Mouse (Mus musculus): Measurements from ENCODE around the gene Padi3. TPM values are rescaled to one million over a fixed set of nuclear protein-coding genes. Genes with fewer than 3 reads are reported as not detected.

The Padi3 gene
- polyA plus RNA-seq, 1 experiment from 2014 or later: 0.05 TPM

- H3K4me3 ChIP-seq (replicated peaks): no peak overlapping the region
- H3K27ac ChIP-seq: no peak overlapping the region
- H3K36me3 ChIP-seq: no peaks in the 10 kb centered on the region
- WGBS: 34% methylated on average over 4 of the region's 4 CpGs
- no peaks in the 10 kb centered on the region for H3K9me3 ChIP-seq
- peaks cover 9% of the 10 kb centered on the region for H3K4me1 ChIP-seq (replicated peaks)
- peak; percentile 66 for ATAC-seq
- 0 out of 2 replicates have a peak, but pooled peaks cover 5% of the 10 kb centered on the region for H3K27me3 ChIP-seq
- H3K9ac ChIP-seq (replicated peaks): no peak overlapping the region
- no peak overlapping the region for H3K4me2 ChIP-seq (replicated peaks)
Measured at GRCm38 (mm10) chr4:140743086-140743485, 67.4 kb downstream of the Padi3 start.

- 79% methylated on average over 2 of the region's 2 CpGs for WGBS
- Histone ChIP-seq H3K4me3 (replicated peaks) (no peak within 1 kb of the TSS), H3K9ac (replicated peaks) (no peak within 1 kb of the TSS), H3K36me3 (no peaks in the 10 kb centered on the region), H3K4me1 (replicated peaks) (peaks cover 9% of the 10 kb centered on the region), H3K27me3 (0 out of 2 replicates have a peak, but pooled peaks cover 2% of the 10 kb centered on the region), H3K4me2 (replicated peaks) (no peak within 1 kb of the TSS), H3K9me3 (no peaks in the 10 kb centered on the region), H3K27ac (no peak within 1 kb of the TSS)
- no peak for ATAC-seq
Measured at GRCm38 (mm10) chr4:140742543-140742942, 67.9 kb downstream of the Padi3 start, which contains the start of gene Padi6. Gene Padi6 (minus strand): TSS chr4:140742643.

GRCm38 (mm10) chr4:140741401-140741800 is 69.0 kb downstream of the Padi3 start:
- H3K36me3 ChIP-seq: no peaks in the 10 kb centered on the region
- H3K9ac ChIP-seq (replicated peaks): no peak overlapping the region
- no peak overlapping the region for H3K27ac ChIP-seq
- ATAC-seq: no peak
- no peak overlapping the region for H3K4me2 ChIP-seq (replicated peaks)
- peaks cover 9% of the 10 kb centered on the region for H3K4me1 ChIP-seq (replicated peaks)
- no peaks in the 10 kb centered on the region for H3K9me3 ChIP-seq
- H3K27me3 ChIP-seq: no peaks in the 10 kb centered on the region
- WGBS: 92% methylated on average over 6 of the region's 6 CpGs
- H3K4me3 ChIP-seq (replicated peaks): no peak overlapping the region

- whole genome bisulfite sequencing: 92% methylated on average over 11 of the region's 11 CpGs
Measured at GRCm38 (mm10) chr4:140740655-140741054, 69.8 kb downstream of the Padi3 start.

More at GRCm38 (mm10) chr4:140740655-140741054, 69.8 kb downstream of the Padi3 start:
- Histone ChIP-seq H3K27me3 (no peaks in the 10 kb centered on the region), H3K9me3 (no peaks in the 10 kb centered on the region), H3K36me3 (no peaks in the 10 kb centered on the region), H3K4me2 (replicated peaks) (no peak overlapping the region), H3K9ac (replicated peaks) (no peak overlapping the region), H3K4me1 (replicated peaks) (peaks cover 9% of the 10 kb centered on the region), H3K4me3 (replicated peaks) (no peak overlapping the region), H3K27ac (no peak overlapping the region)
- ATAC-seq: no peak

Other genes starting within 250 kb of the Padi3 start
- gene Arhgef10l, start 144.6 kb downstream of the Padi3 start, polyA plus RNA-seq (2015; fragmentation: Nextera tagmentation; extraction: Ambion mirVana): 27.7 and 28.3 TPM in 2 replicates
- gene Rcc2, start 110.1 kb downstream of the Padi3 start, polyA plus RNA-seq (2015; fragmentation: Nextera tagmentation; extraction: Ambion mirVana): 23.6 and 26.3 TPM in 2 replicates
- 0.08 TPM in 1 of 2 replicates, not detected in the other for gene Padi6, start 68.0 kb downstream of the Padi3 start, polyA plus RNA-seq (2015; fragmentation: Nextera tagmentation; extraction: Ambion mirVana)
- 0.19 TPM in 2 replicates for gene Padi4, start 36.4 kb downstream of the Padi3 start, polyA plus RNA-seq (2015; fragmentation: Nextera tagmentation; extraction: Ambion mirVana)
- gene Padi1, start 35.1 kb upstream of the Padi3 start, polyA plus RNA-seq (2015; fragmentation: Nextera tagmentation; extraction: Ambion mirVana): not detected in 2 replicates
- gene Padi2, start 95.7 kb upstream of the Padi3 start, polyA plus RNA-seq (2015; fragmentation: Nextera tagmentation; extraction: Ambion mirVana): 0.93 TPM in 2 replicates
- gene Sdhb, start 150.6 kb upstream of the Padi3 start, polyA plus RNA-seq (2015; fragmentation: Nextera tagmentation; extraction: Ambion mirVana): 457 and 464 TPM in 2 replicates
- 118 and 127 TPM in 2 replicates for gene Atp13a2, start 176.2 kb upstream of the Padi3 start, polyA plus RNA-seq (2015; fragmentation: Nextera tagmentation; extraction: Ambion mirVana)
- 181 and 207 TPM in 2 replicates for gene Mfap2, start 199.8 kb upstream of the Padi3 start, polyA plus RNA-seq (2015; fragmentation: Nextera tagmentation; extraction: Ambion mirVana)
- gene Crocc, start 249.9 kb upstream of the Padi3 start, polyA plus RNA-seq (2015; fragmentation: Nextera tagmentation; extraction: Ambion mirVana): 6.8 and 8.8 TPM in 2 replicates